Mouse (Mus musculus) right cerebral cortex, adult 2 months (tissue): ENCODE results near the gene Espl1.

Experiments
- DNase-seq, 2 experiments: peaks; one replicate each; pipeline ENCODE4 v3.0.0; 2021 to 2022; ENCODE audit warnings: low spot score in 2 of 2

The Espl1 gene

DNA sequence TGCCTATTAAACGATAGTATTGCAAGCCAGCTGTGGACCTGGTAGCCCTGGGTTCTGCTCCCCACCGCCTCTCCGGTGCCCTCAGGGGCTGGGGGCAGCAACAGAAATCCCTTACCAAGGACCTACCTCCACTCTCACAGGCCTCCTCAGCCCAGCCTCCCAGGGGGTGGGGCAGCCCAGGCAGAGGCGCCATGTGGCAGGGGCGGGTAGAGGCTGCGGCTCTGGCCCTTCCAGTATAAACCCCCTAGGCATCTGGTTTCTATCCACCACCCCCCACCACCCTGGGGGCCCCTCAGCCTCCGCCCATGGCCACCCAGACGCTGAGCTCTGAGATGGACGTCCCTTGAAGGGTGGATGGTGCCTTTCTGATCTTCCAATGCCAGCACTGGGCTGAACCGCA lies 74.7 kb downstream of the Espl1 start:
- no peak for DNase-seq
